ENCODE assay signal across 25 mouse cellular contexts in genomic region chr17:72600806-72601205, GRCm38 (mm10). TPM values are rescaled to one million over a fixed set of nuclear protein-coding genes. Genes with fewer than 3 reads are reported as not detected.
DNase-seq lines count a peak whose midpoint lies in the region; ATAC-seq lines count a peak whose summit lies in the region.
"Had no signal": no experiment of that assay in that cellular context is flagged by ENCODE, and none has a peak within 500 bp of the region (broad histone marks: within the 10 kb centered on the region; RNA-seq: fewer than 3 reads in every experiment).

No protein-coding gene starts in this region.

- no peak overlapping the region for H3K27ac ChIP-seq in heart, embryonic 12.5 days (ENCODE audit: poor library complexity, severe bottlenecking)
- H3K27ac ChIP-seq in midbrain, embryonic 14.5 days (replicated peaks; ENCODE audit: low read depth, low read length) = no peak overlapping the region
- no peak overlapping the region for H3K27ac ChIP-seq in midbrain, embryonic 10.5 days (replicated peaks)
- no peak overlapping the region for H3K27ac ChIP-seq in midbrain, embryonic 16.5 days (ENCODE audit: low read length)
- H3K27ac ChIP-seq: embryonic facial prominence, embryonic 13.5 days; forebrain, embryonic 10.5 days; kidney, postnatal 0 days; limb, embryonic 13.5 days; lung, embryonic 15.5 days; midbrain, embryonic 12.5 days had no signal

- ATAC-seq in heart, embryonic 12.5 days (ENCODE audit: insufficient number of reproducible peaks, low FRiP score) = no peak
- ATAC-seq in midbrain, embryonic 14.5 days (ENCODE audit: low FRiP score, low TSS enrichment) = no peak
- ATAC-seq in midbrain, embryonic 16.5 days = no peak
- ATAC-seq: CD4-positive, CD25-positive, alpha-beta regulatory T cell, adult 4 months; forebrain, embryonic 16.5 days; intestine, embryonic 16.5 days had no signal

- no peak overlapping the region for H3K4me2 ChIP-seq in heart, embryonic 12.5 days
- H3K4me2 ChIP-seq in midbrain, embryonic 14.5 days (ENCODE audit: low read length) = peak overlapping the region; percentile 94; the same call in 1 of the 2 replicates
- H3K4me2 ChIP-seq in midbrain, embryonic 16.5 days (ENCODE audit: low read length) = peak overlapping the region; percentile 70
- H3K4me2 ChIP-seq: embryonic facial prominence, embryonic 13.5 days; limb, embryonic 13.5 days; liver, embryonic 11.5 days; lung, embryonic 15.5 days; midbrain, embryonic 12.5 days had no signal

- H3K27me3 ChIP-seq in heart, embryonic 12.5 days (replicated peaks) = peaks cover 42% of the 10 kb centered on the region
- H3K27me3 ChIP-seq in midbrain, embryonic 14.5 days (ENCODE audit: control insufficient read depth, insufficient read depth, low read length) = peaks cover 14% of the 10 kb centered on the region
- peaks cover 41% of the 10 kb centered on the region for H3K27me3 ChIP-seq in midbrain, embryonic 10.5 days (ENCODE audit: low read depth, poor library complexity, severe bottlenecking)
- no peaks in the 10 kb centered on the region; the same call in none of the 2 replicates for H3K27me3 ChIP-seq in midbrain, embryonic 16.5 days (ENCODE audit: control insufficient read depth, insufficient read depth, low read depth, low read length)

- H3K9me3 ChIP-seq in heart, embryonic 12.5 days (replicated peaks) = no peaks in the 10 kb centered on the region
- H3K9me3 ChIP-seq in midbrain, embryonic 14.5 days (ENCODE audit: control insufficient read depth, low read length) = no peaks in the 10 kb centered on the region
- H3K9me3 ChIP-seq in midbrain, embryonic 10.5 days (replicated peaks) = no peaks in the 10 kb centered on the region
- no peaks in the 10 kb centered on the region for H3K9me3 ChIP-seq in midbrain, embryonic 16.5 days (replicated peaks; ENCODE audit: control insufficient read depth, low read length, poor library complexity, severe bottlenecking)
- H3K9me3 ChIP-seq: embryonic facial prominence, embryonic 13.5 days; forebrain, embryonic 10.5 days; limb, embryonic 13.5 days; lung, embryonic 15.5 days; midbrain, embryonic 12.5 days had no signal

- WGBS in heart, embryonic 12.5 days = 75% methylated on average over 5 of the region's 5 CpGs
- WGBS in midbrain, embryonic 14.5 days = 88% methylated on average over 5 of the region's 5 CpGs
- 91% methylated on average over 5 of the region's 5 CpGs for WGBS in midbrain, embryonic 10.5 days
- WGBS in midbrain, embryonic 16.5 days = 86% methylated on average over 5 of the region's 5 CpGs

- H3K9ac ChIP-seq in heart, embryonic 12.5 days = no peak overlapping the region
- no peak overlapping the region for H3K9ac ChIP-seq in midbrain, embryonic 14.5 days (replicated peaks; ENCODE audit: low read length)
- no peak overlapping the region for H3K9ac ChIP-seq in midbrain, embryonic 16.5 days (ENCODE audit: low read depth, low read length)
- H3K9ac ChIP-seq: embryonic facial prominence, embryonic 13.5 days; limb, embryonic 13.5 days; lung, embryonic 15.5 days; midbrain, embryonic 12.5 days had no signal

- no peaks in the 10 kb centered on the region for H3K36me3 ChIP-seq in heart, embryonic 12.5 days
- no peaks in the 10 kb centered on the region for H3K36me3 ChIP-seq in midbrain, embryonic 14.5 days (ENCODE audit: control insufficient read depth, insufficient read depth, low read length)
- H3K36me3 ChIP-seq in midbrain, embryonic 10.5 days = no peaks in the 10 kb centered on the region
- H3K36me3 ChIP-seq in midbrain, embryonic 16.5 days (ENCODE audit: control insufficient read depth, insufficient read depth, low read length) = no peaks in the 10 kb centered on the region
- H3K36me3 ChIP-seq: embryonic facial prominence, embryonic 13.5 days; forebrain, embryonic 10.5 days; limb, embryonic 13.5 days; lung, embryonic 15.5 days; midbrain, embryonic 12.5 days had no signal

- peaks cover 12% of the 10 kb centered on the region for H3K4me1 ChIP-seq in heart, embryonic 12.5 days (replicated peaks)
- 0 out of 2 replicates have a peak, but pooled peaks cover 3% of the 10 kb centered on the region for H3K4me1 ChIP-seq in midbrain, embryonic 14.5 days (ENCODE audit: control insufficient read depth, insufficient read depth, low read length)
- peaks cover 26% of the 10 kb centered on the region for H3K4me1 ChIP-seq in midbrain, embryonic 10.5 days
- peaks cover 8% of the 10 kb centered on the region for H3K4me1 ChIP-seq in midbrain, embryonic 16.5 days (ENCODE audit: control insufficient read depth, insufficient read depth, low read length)

- no peak overlapping the region for H3K4me3 ChIP-seq in heart, embryonic 12.5 days
- no peak overlapping the region for H3K4me3 ChIP-seq in midbrain, embryonic 14.5 days (replicated peaks; ENCODE audit: low read depth, low read length)
- H3K4me3 ChIP-seq in midbrain, embryonic 10.5 days = no peak overlapping the region
- H3K4me3 ChIP-seq in midbrain, embryonic 16.5 days (ENCODE audit: low read depth, low read length) = peak overlapping the region; percentile 71; the same call in 1 of the 2 replicates
- H3K4me3 ChIP-seq: embryonic facial prominence, embryonic 13.5 days; forebrain, embryonic 10.5 days; limb, embryonic 13.5 days; lung, embryonic 15.5 days; midbrain, embryonic 12.5 days; myocyte had no signal

- DNase-seq in heart, adult 11 months = peak; percentile 42
- DNase-seq in midbrain, embryonic 14.5 days = no peak
- no peak for DNase-seq in midbrain, embryonic 10.5 days (ENCODE audit: low spot score)
- no peak for DNase-seq in ovary, adult 18-20 months (ENCODE audit: low spot score)
- DNase-seq in adrenal gland, adult (ENCODE audit: inconsistent age in 2 of 2, low spot score in 1 of 2) = no peak
- DNase-seq: adrenal gland, adult 2 months; adrenal gland, postnatal 36 days; cerebellum, adult 9-10 months; heart, postnatal 14 days; kidney, adult 8-10 months; kidney, postnatal 4 days; thymus, postnatal 4 days had no signal

RNA-seq across cellular contexts. Expression of gene Alk, which starts 3.6 kb away (rescaled TPM):
- polyA plus RNA-seq in heart, embryonic 12.5 days (2016; fragmentation: Nextera tagmentation; extraction: Ambion mirVana) = 0.43 and 0.50 TPM in 2 replicates
- 2.6 and 3.8 TPM in 2 replicates for polyA plus RNA-seq in midbrain, embryonic 14.5 days (2014; fragmentation: Nextera tagmentation; extraction: Ambion mirVana)
- 0.21 and 0.57 TPM in 2 replicates for polyA plus RNA-seq in midbrain, embryonic 10.5 days (2016; fragmentation: Nextera tagmentation; extraction: Ambion mirVana)
- polyA plus RNA-seq in midbrain, embryonic 16.5 days (2015; fragmentation: Nextera tagmentation; extraction: Ambion mirVana) = 7.6 and 7.8 TPM in 2 replicates
- polyA plus RNA-seq: myocyte had no signal
